In the genomic region with DNA sequence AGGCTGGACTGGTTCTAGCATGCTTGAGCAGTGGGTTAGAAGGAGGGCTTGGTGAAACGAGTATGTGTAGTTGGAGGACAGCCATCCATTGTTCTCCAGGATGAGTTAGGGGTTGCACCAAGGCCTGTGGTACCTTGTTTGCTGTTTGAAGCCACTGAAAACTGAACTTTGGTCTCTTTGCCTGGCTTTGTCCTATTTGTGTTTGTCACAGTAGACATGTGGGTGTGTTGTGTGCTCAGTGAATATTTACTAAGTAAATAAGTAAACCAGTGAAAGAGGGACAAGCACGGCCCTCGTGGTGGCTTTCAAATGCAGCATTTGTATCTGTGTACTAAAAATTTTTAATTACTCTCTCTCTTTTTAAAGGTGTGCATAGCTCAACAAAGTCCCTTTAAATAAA, we compare ENCODE assay signal across 24 mouse cellular contexts.
DNase-seq lines count a peak whose midpoint lies in the region; ATAC-seq and TF ChIP-seq lines count a peak whose summit lies in the region.
"Had no signal": no experiment of that assay in that cellular context is flagged by ENCODE, and none has a peak within 500 bp of the region (broad histone marks: within the 10 kb centered on the region; RNA-seq: fewer than 3 reads in every experiment).

No protein-coding gene starts in this region.

- no peak overlapping the region for H3K4me2 ChIP-seq in liver, embryonic 14.5 days (ENCODE audit: low read depth)
- H3K4me2 ChIP-seq: heart, embryonic 13.5 days; hindbrain, embryonic 13.5 days; midbrain, embryonic 11.5 days; neural tube, embryonic 15.5 days had no signal

- no peak for TF ChIP-seq POLR2A in liver, adult 2 months (IDR thresholded peaks at IDR 0.05; ENCODE audit: extremely low read depth, insufficient read depth, low read length)

- peak; percentile 33; the same call in 1 of the 2 replicates for ATAC-seq in liver, embryonic 14.5 days (ENCODE audit: insufficient read depth)
- ATAC-seq: forebrain, embryonic 14.5 days; lung, postnatal 0 days had no signal

- peaks cover 12% of the 10 kb centered on the region for H3K4me1 ChIP-seq in liver, adult 2 months (ENCODE audit: control insufficient read depth, insufficient read depth, low read length)
- peaks cover 0 to 6% of the 10 kb centered on the region in 2 experiments; a peak in 2 of 4 replicates for H3K4me1 ChIP-seq in liver, embryonic 14.5 days (replicated peaks; ENCODE audit: control insufficient read depth in 2 of 2, insufficient read depth in 2 of 2, low read length in 1 of 2)
- no peaks in the 10 kb centered on the region for H3K4me1 ChIP-seq in hindbrain, embryonic 10.5 days (replicated peaks)
- H3K4me1 ChIP-seq: heart, embryonic 13.5 days; hindbrain, embryonic 13.5 days had no signal

- no peak for TF ChIP-seq EP300 in liver, embryonic 14.5 days (IDR thresholded peaks at IDR 0.05; ENCODE audit: low read depth)

- peak; percentile 98 for DNase-seq in liver, adult 2 months (ENCODE audit: extremely low read depth, low read depth, low spot score)
- DNase-seq in liver = no peak
- DNase-seq in kidney, postnatal 14 days = peak; percentile 18
- peak in 1 of 3 experiments; percentile 11 for DNase-seq in liver, embryonic 14.5 days (ENCODE audit: low read depth in 3 of 3, low spot score in 3 of 3)
- no peak for DNase-seq in hindbrain, embryonic 10.5 days (ENCODE audit: low spot score)
- no peak for DNase-seq in spleen, adult 12 weeks (ENCODE audit: low spot score)
- DNase-seq in cerebellum, postnatal 25 days = no peak
- DNase-seq: adrenal gland, adult 8-10 months; B cell, adult 2 months; cerebellum, adult 2 months; cerebellum, postnatal 36 days; gastrocnemius, postnatal 14 days; heart, adult 2 months; heart, postnatal 14 days; layer of hippocampus, postnatal 36 days; thymus, adult 2 months; thymus, postnatal 4 days had no signal

- no peak overlapping the region for H3K4me3 ChIP-seq in liver, adult 2 months (ENCODE audit: insufficient read depth, low read depth, low read length)
- no peak overlapping the region for H3K4me3 ChIP-seq in liver, embryonic 14.5 days (ENCODE audit: insufficient read depth in 1 of 2, low read depth in 2 of 2, low read length in 2 of 2)
- H3K4me3 ChIP-seq in hindbrain, embryonic 10.5 days = no peak overlapping the region
- H3K4me3 ChIP-seq: heart, adult 2 months; heart, embryonic 13.5 days; hindbrain, embryonic 13.5 days; neural tube, embryonic 15.5 days had no signal

- no peaks in the 10 kb centered on the region for H3K27me3 ChIP-seq in liver, adult 2 months (ENCODE audit: control insufficient read depth, insufficient read depth, low read length)
- no peaks in the 10 kb centered on the region for H3K27me3 ChIP-seq in liver, embryonic 14.5 days (ENCODE audit: control insufficient read depth, insufficient read depth, low read length)
- H3K27me3 ChIP-seq in hindbrain, embryonic 10.5 days (ENCODE audit: insufficient read depth, poor library complexity, severe bottlenecking) = no peaks in the 10 kb centered on the region
- H3K27me3 ChIP-seq: heart, embryonic 13.5 days; hindbrain, embryonic 13.5 days; neural tube, embryonic 15.5 days had no signal

- no peak for TF ChIP-seq CTCF in liver, adult 2 months (IDR thresholded peaks at IDR 0.05; ENCODE audit: low read depth, low read length)
- no peak for TF ChIP-seq CTCF in liver, embryonic 14.5 days (IDR thresholded peaks at IDR 0.05; ENCODE audit: low read depth)

- H3K36me3 ChIP-seq in liver, adult 2 months (ENCODE audit: control insufficient read depth, insufficient read depth, low read length) = no peaks in the 10 kb centered on the region
- H3K36me3 ChIP-seq in liver, embryonic 14.5 days (replicated peaks; ENCODE audit: control insufficient read depth, insufficient read depth, low read depth) = no peaks in the 10 kb centered on the region
- no peaks in the 10 kb centered on the region for H3K36me3 ChIP-seq in hindbrain, embryonic 10.5 days
- H3K36me3 ChIP-seq: G1E; heart, embryonic 13.5 days; hindbrain, embryonic 13.5 days; neural tube, embryonic 15.5 days had no signal

- no peak overlapping the region for H3K9ac ChIP-seq in liver, adult 2 months (ENCODE audit: low read depth, low read length)
- H3K9ac ChIP-seq in liver, embryonic 14.5 days (replicated peaks) = no peak overlapping the region
- H3K9ac ChIP-seq: heart, embryonic 13.5 days; hindbrain, embryonic 13.5 days; neural tube, embryonic 15.5 days had no signal

- 18% methylated on average over 3 of the region's 3 CpGs for WGBS in liver, adult 2 months
- 44% methylated on average over 3 of the region's 3 CpGs for WGBS in liver, embryonic 14.5 days (ENCODE audit: insufficient replicate concordance)
- WGBS in hindbrain, embryonic 10.5 days = 74% methylated on average over 3 of the region's 3 CpGs

- no peaks in the 10 kb centered on the region for H3K79me2 ChIP-seq in liver, adult 2 months (ENCODE audit: control insufficient read depth, insufficient read depth, low read length)

- H3K9me3 ChIP-seq in liver, embryonic 14.5 days (ENCODE audit: control insufficient read depth, low read length) = no peaks in the 10 kb centered on the region; the same call in 1 of the 2 replicates
- no peaks in the 10 kb centered on the region for H3K9me3 ChIP-seq in hindbrain, embryonic 10.5 days
- H3K9me3 ChIP-seq: G1E; heart, embryonic 13.5 days; hindbrain, embryonic 13.5 days; neural tube, embryonic 15.5 days had no signal

- peak overlapping the region; percentile 92 for H3K27ac ChIP-seq in liver, adult 2 months (replicated peaks; ENCODE audit: insufficient read depth, low read depth, low read length)
- no peak overlapping the region for H3K27ac ChIP-seq in liver, embryonic 14.5 days
- no peak overlapping the region for H3K27ac ChIP-seq in hindbrain, embryonic 10.5 days
- H3K27ac ChIP-seq: heart, adult 2 months; heart, embryonic 13.5 days; hindbrain, embryonic 13.5 days; neural tube, embryonic 15.5 days had no signal

Comparison
In these comparisons a context has a peak if more than half of its experiments do, and no peak if none do; other contexts are left out.
1. DNase-seq: peak in liver, adult 2 months (single experiment) and kidney, postnatal 14 days (single experiment); none in liver (single experiment), hindbrain, embryonic 10.5 days (single experiment), spleen, adult 12 weeks (single experiment) and cerebellum, postnatal 25 days (0 of 2).